In genomic region chr8:106603131-106603819, GRCm38 (mm10) we compare ENCODE assay signal across 8 mouse cellular contexts. TPM values are rescaled to one million over a fixed set of nuclear protein-coding genes. Genes with fewer than 3 reads are reported as not detected.
A peak's percentile ranks its signal among the peaks of the same experiment; 100 is the strongest.
DNase-seq lines count a peak whose midpoint lies in the region; ATAC-seq and TF ChIP-seq lines count a peak whose summit lies in the region.

Gene Cdh1 (plus strand): TSS chr8:106603351.

- under 1% methylated on average over 53 of the region's 53 CpGs for WGBS in forebrain, embryonic 12.5 days
- WGBS in intestine, embryonic 14.5 days, result under 1% methylated on average over 53 of the region's 53 CpGs
- under 1% methylated on average over 53 of the region's 53 CpGs for WGBS in liver, adult 2 months
- under 1% methylated on average over 53 of the region's 53 CpGs for WGBS in midbrain, embryonic 16.5 days

- TF ChIP-seq POLR2A in liver, adult 2 months (IDR thresholded peaks at IDR 0.05; ENCODE audit: extremely low read depth, insufficient read depth, low read length), result peak; percentile 40; the same call in 1 of the 2 replicates

- H3K27me3 ChIP-seq in forebrain, embryonic 12.5 days, result peaks cover 61% of the 10 kb centered on the region
- peaks cover 46% of the 10 kb centered on the region for H3K27me3 ChIP-seq in intestine, embryonic 14.5 days (replicated peaks; ENCODE audit: control insufficient read depth, insufficient read depth, low read length)
- 0 out of 2 replicates have a peak, but pooled peaks cover 3% of the 10 kb centered on the region for H3K27me3 ChIP-seq in liver, adult 2 months (ENCODE audit: control insufficient read depth, insufficient read depth, low read length)
- H3K27me3 ChIP-seq in midbrain, embryonic 16.5 days (ENCODE audit: control insufficient read depth, insufficient read depth, low read depth, low read length), result peaks cover 28% of the 10 kb centered on the region

- H3K4me1 ChIP-seq in forebrain, embryonic 12.5 days, result peaks cover 17% of the 10 kb centered on the region
- peaks cover 9% of the 10 kb centered on the region; the same call in 1 of the 2 replicates for H3K4me1 ChIP-seq in intestine, embryonic 14.5 days (replicated peaks; ENCODE audit: control insufficient read depth, insufficient read depth, low read length)
- peaks cover 11% of the 10 kb centered on the region for H3K4me1 ChIP-seq in liver, adult 2 months (ENCODE audit: control insufficient read depth, insufficient read depth, low read length)
- H3K4me1 ChIP-seq in midbrain, embryonic 16.5 days (ENCODE audit: control insufficient read depth, insufficient read depth, low read length), result peaks cover 12% of the 10 kb centered on the region

- DNase-seq in cerebellum, adult 18-20 months, result peak; percentile 16 to 34
- no peak for DNase-seq in cerebellum, adult 8-10 months
- DNase-seq in adrenal gland, adult 2 months, result peak; percentile 39
- DNase-seq in intestine, embryonic 14.5 days (ENCODE audit: low spot score), result peak; percentile 84
- no peak for DNase-seq in liver, adult 2 months (ENCODE audit: extremely low read depth, low read depth, low spot score)
- peak; percentile 59 for DNase-seq in testis, postnatal 10 days (ENCODE audit: low spot score)

- peaks cover 1% of the 10 kb centered on the region; the same call in 1 of the 2 replicates for H3K79me2 ChIP-seq in liver, adult 2 months (ENCODE audit: control insufficient read depth, insufficient read depth, low read length)

- TF ChIP-seq CTCF in liver, adult 2 months (IDR thresholded peaks at IDR 0.05; ENCODE audit: low read depth, low read length), result no peak

- H3K4me3 ChIP-seq in forebrain, embryonic 12.5 days (replicated peaks), result peak within 1 kb of the TSS; percentile 54
- H3K4me3 ChIP-seq in intestine, embryonic 14.5 days (ENCODE audit: low read depth, low read length), result peak within 1 kb of the TSS; percentile 50
- H3K4me3 ChIP-seq in liver, adult 2 months (ENCODE audit: insufficient read depth, low read depth, low read length), result peak within 1 kb of the TSS; percentile 75
- H3K4me3 ChIP-seq in midbrain, embryonic 16.5 days (ENCODE audit: low read depth, low read length), result peak within 1 kb of the TSS; percentile 56

- H3K9me3 ChIP-seq in forebrain, embryonic 12.5 days, result no peaks in the 10 kb centered on the region
- no peaks in the 10 kb centered on the region for H3K9me3 ChIP-seq in intestine, embryonic 14.5 days (ENCODE audit: control insufficient read depth, low read length)
- H3K9me3 ChIP-seq in midbrain, embryonic 16.5 days (replicated peaks; ENCODE audit: control insufficient read depth, low read length, poor library complexity, severe bottlenecking), result no peaks in the 10 kb centered on the region

- peak within 1 kb of the TSS; percentile 43 for H3K9ac ChIP-seq in forebrain, embryonic 12.5 days
- H3K9ac ChIP-seq in intestine, embryonic 14.5 days (ENCODE audit: low read length), result peak within 1 kb of the TSS; percentile 58
- H3K9ac ChIP-seq in liver, adult 2 months (ENCODE audit: low read depth, low read length), result peak within 1 kb of the TSS; percentile 84
- H3K9ac ChIP-seq in midbrain, embryonic 16.5 days (ENCODE audit: low read depth, low read length), result peak within 1 kb of the TSS; percentile 45; the same call in 1 of the 2 replicates

- peak within 1 kb of the TSS; percentile 95 for H3K4me2 ChIP-seq in forebrain, embryonic 12.5 days
- peak within 1 kb of the TSS; percentile 67 for H3K4me2 ChIP-seq in intestine, embryonic 14.5 days (ENCODE audit: low read length)
- H3K4me2 ChIP-seq in midbrain, embryonic 16.5 days (ENCODE audit: low read length), result peak within 1 kb of the TSS; percentile 95

- no peak within 1 kb of the TSS for H3K27ac ChIP-seq in forebrain, embryonic 12.5 days
- peak within 1 kb of the TSS; percentile 67 for H3K27ac ChIP-seq in intestine, embryonic 14.5 days (ENCODE audit: low read depth)
- H3K27ac ChIP-seq in liver, adult 2 months (replicated peaks; ENCODE audit: insufficient read depth, low read depth, low read length), result peak within 1 kb of the TSS; percentile 57
- H3K27ac ChIP-seq in midbrain, embryonic 16.5 days (ENCODE audit: low read length), result no peak within 1 kb of the TSS

- ATAC-seq in forebrain, embryonic 12.5 days (ENCODE audit: low FRiP score), result no peak
- ATAC-seq in intestine, embryonic 14.5 days (replicated peaks; ENCODE audit: low FRiP score, low TSS enrichment, low read depth), result peak; percentile 93
- ATAC-seq in midbrain, embryonic 16.5 days, result peak; percentile 58; the same call in 1 of the 2 replicates

- H3K36me3 ChIP-seq in forebrain, embryonic 12.5 days (replicated peaks), result no peaks in the 10 kb centered on the region
- no peaks in the 10 kb centered on the region for H3K36me3 ChIP-seq in intestine, embryonic 14.5 days (ENCODE audit: control insufficient read depth, insufficient read depth, low read length)
- H3K36me3 ChIP-seq in liver, adult 2 months (ENCODE audit: control insufficient read depth, insufficient read depth, low read length), result no peaks in the 10 kb centered on the region
- no peaks in the 10 kb centered on the region for H3K36me3 ChIP-seq in midbrain, embryonic 16.5 days (ENCODE audit: control insufficient read depth, insufficient read depth, low read length)

RNA-seq across cellular contexts. Expression of gene Cdh1, which starts in this region (rescaled TPM):
- total RNA-seq in adrenal gland, adult 2 months (2021), result under 1 TPM; 0.14 to 0.23 TPM
- 0.08 and 0.09 TPM in 2 replicates for polyA plus RNA-seq in adrenal gland, adult 2 months (2012; rRNA removed)
- polyA plus RNA-seq in forebrain, embryonic 12.5 days (2016; fragmentation: Nextera tagmentation; extraction: Ambion mirVana), result 3.9 and 4.2 TPM in 2 replicates
- 141 and 152 TPM in 2 replicates for polyA plus RNA-seq in intestine, embryonic 14.5 days (2014; fragmentation: Nextera tagmentation; extraction: Ambion mirVana)
- 17.5 and 29.9 TPM in 2 replicates for total RNA-seq in liver, adult 2 months (2014; rRNA removed)
- 8.8 and 19.8 TPM in 2 replicates for polyA plus RNA-seq in liver, adult 2 months (2012; rRNA removed)
- polyA plus RNA-seq in midbrain, embryonic 16.5 days (2015; fragmentation: Nextera tagmentation; extraction: Ambion mirVana), result 3.8 and 4.1 TPM in 2 replicates

Comparison
In these comparisons a context has a peak if more than half of its experiments do, and no peak if none do; other contexts are left out.
1. RNA of gene Cdh1 (total RNA-seq): 17.5 to 29.9 TPM in liver, adult 2 months; 0.14 to 0.23 TPM in adrenal gland, adult 2 months; every median in the first group is over 10 times any median in the second.
2. DNase-seq: peak in cerebellum, adult 18-20 months (2 of 2), intestine, embryonic 14.5 days (single experiment) and testis, postnatal 10 days (single experiment); none in cerebellum, adult 8-10 months (single experiment) and liver, adult 2 months (single experiment).
3. Peak in DNase-seq in adrenal gland, adult 2 months; RNA of the gene not detected or under 1 TPM.
4. H3K27ac ChIP-seq: peak in intestine, embryonic 14.5 days (single experiment) and liver, adult 2 months (single experiment); none in forebrain, embryonic 12.5 days (single experiment) and midbrain, embryonic 16.5 days (single experiment).
5. Peak in every context shown above with its lines, with median percentiles within 50 percentile points of each other: H3K4me2 ChIP-seq, H3K4me3 ChIP-seq and H3K9ac ChIP-seq.